Mouse (Mus musculus) liver, embryonic 14.5 days (tissue): ENCODE results near the gene Piezo1.

Source experiments
- CTCF ChIP-seq: IDR thresholded peaks from 2 replicates; pipeline ENCODE4 v1.5.1; 2016; ENCODE audit warnings: antibody characterized with exemption, low read depth, control low read depth
- EP300 ChIP-seq: IDR thresholded peaks from 2 replicates; pipeline ENCODE4 v1.6.1; 2016; ENCODE audit warnings: antibody characterized with exemption, low read depth

GRCm38 (mm10) chr8:122531312-122531711, 19.8 kb downstream of the Piezo1 start:
- TF ChIP-seq EP300 (no peak), CTCF (no peak)
